8 mouse cellular contexts compared by ENCODE assay signal in the genomic region with DNA sequence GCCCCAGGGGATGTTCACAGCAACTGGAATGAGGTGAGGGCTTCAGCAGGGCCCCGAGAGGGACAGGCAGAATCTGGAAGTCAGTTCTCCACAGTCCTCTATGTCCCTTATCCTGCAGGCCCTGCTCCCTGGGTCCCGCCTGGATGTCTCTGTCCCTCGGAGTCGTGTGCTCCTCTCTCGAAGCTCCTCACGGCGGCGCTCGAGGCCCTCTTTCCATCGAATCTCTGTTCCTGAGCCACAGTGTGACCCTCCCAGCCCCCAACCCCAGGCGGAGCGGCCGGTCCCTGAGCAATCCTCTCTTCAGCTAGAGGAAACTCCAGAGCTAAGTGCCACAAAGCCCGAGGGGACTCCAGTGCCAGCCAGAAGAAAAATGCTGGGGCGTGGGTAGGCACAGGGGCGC. TPM values are rescaled to one million over a fixed set of nuclear protein-coding genes. Genes with fewer than 3 reads are reported as not detected.
DNase-seq lines count a peak whose midpoint lies in the region; ATAC-seq and TF ChIP-seq lines count a peak whose summit lies in the region.

No protein-coding gene starts in this region.

- peak; percentile 79 to 80 for DNase-seq in cerebellum, postnatal 10 days
- no peak for DNase-seq in cerebellum, adult 8-10 months
- peak; percentile 58 for DNase-seq in WW6 (ENCODE audit: low read depth, low spot score)
- peak; percentile 55 for DNase-seq in forebrain, postnatal 0 days
- DNase-seq in intestine, embryonic 14.5 days (ENCODE audit: low spot score), result peak; percentile 73
- peak; percentile 56 for DNase-seq in liver, embryonic 11.5 days (ENCODE audit: low spot score)

- H3K4me2 ChIP-seq in forebrain, postnatal 0 days (ENCODE audit: low read depth), result no peak overlapping the region
- peak overlapping the region; percentile 34 for H3K4me2 ChIP-seq in intestine, embryonic 14.5 days (ENCODE audit: low read length)
- peak overlapping the region; percentile 25 for H3K4me2 ChIP-seq in liver, embryonic 11.5 days
- peak overlapping the region; percentile 36 for H3K4me2 ChIP-seq in neural tube, embryonic 15.5 days

- peak; percentile 49; the same call in 1 of the 2 replicates for ATAC-seq in forebrain, postnatal 0 days
- ATAC-seq in intestine, embryonic 14.5 days (replicated peaks; ENCODE audit: low FRiP score, low TSS enrichment, low read depth), result no peak
- no peak for ATAC-seq in liver, embryonic 11.5 days (replicated peaks; ENCODE audit: low FRiP score)
- ATAC-seq in neural tube, embryonic 15.5 days (ENCODE audit: low FRiP score), result no peak
- no peak for ATAC-seq in granulocyte monocyte progenitor cell, adult 5-6 weeks (replicated peaks; ENCODE audit: poor library complexity, severe bottlenecking)

- H3K27me3 ChIP-seq in forebrain, postnatal 0 days (ENCODE audit: insufficient read depth, low read length), result 0 out of 2 replicates have a peak, but pooled peaks cover 3% of the 10 kb centered on the region
- no peaks in the 10 kb centered on the region for H3K27me3 ChIP-seq in intestine, embryonic 14.5 days (replicated peaks; ENCODE audit: control insufficient read depth, insufficient read depth, low read length)
- H3K27me3 ChIP-seq in liver, embryonic 11.5 days (replicated peaks; ENCODE audit: control insufficient read depth, insufficient read depth, low read length), result 0 out of 2 replicates have a peak, but pooled peaks cover 3% of the 10 kb centered on the region
- H3K27me3 ChIP-seq in neural tube, embryonic 15.5 days (replicated peaks), result peaks cover 15% of the 10 kb centered on the region; the same call in 1 of the 2 replicates

- no peak overlapping the region for H3K4me3 ChIP-seq in forebrain, postnatal 0 days (ENCODE audit: low read depth, low read length)
- H3K4me3 ChIP-seq in intestine, embryonic 14.5 days (ENCODE audit: low read depth, low read length), result no peak overlapping the region
- H3K4me3 ChIP-seq in liver, embryonic 11.5 days (ENCODE audit: low read depth, low read length), result no peak overlapping the region
- no peak overlapping the region for H3K4me3 ChIP-seq in neural tube, embryonic 15.5 days (replicated peaks)

- TF ChIP-seq CTCF in forebrain, postnatal 0 days (IDR thresholded peaks at IDR 0.05; ENCODE audit: low read depth), result peak; percentile 66

- no peak overlapping the region for H3K27ac ChIP-seq in forebrain, postnatal 0 days (ENCODE audit: low read depth, low read length)
- H3K27ac ChIP-seq in intestine, embryonic 14.5 days (ENCODE audit: low read depth), result no peak overlapping the region
- no peak overlapping the region for H3K27ac ChIP-seq in liver, embryonic 11.5 days (ENCODE audit: low read depth, low read length)
- H3K27ac ChIP-seq in neural tube, embryonic 15.5 days (replicated peaks), result no peak overlapping the region

- no peaks in the 10 kb centered on the region for H3K9me3 ChIP-seq in forebrain, postnatal 0 days (ENCODE audit: low read length)
- H3K9me3 ChIP-seq in intestine, embryonic 14.5 days (ENCODE audit: control insufficient read depth, low read length), result no peaks in the 10 kb centered on the region
- no peaks in the 10 kb centered on the region for H3K9me3 ChIP-seq in liver, embryonic 11.5 days (ENCODE audit: control insufficient read depth, low read length)
- H3K9me3 ChIP-seq in neural tube, embryonic 15.5 days (replicated peaks), result no peaks in the 10 kb centered on the region

- H3K9ac ChIP-seq in forebrain, postnatal 0 days, result no peak overlapping the region
- 0 out of 2 replicates have a peak overlapping the region, but pooled peaks have one; percentile 0 for H3K9ac ChIP-seq in intestine, embryonic 14.5 days (ENCODE audit: low read length)
- H3K9ac ChIP-seq in liver, embryonic 11.5 days (ENCODE audit: low read depth, low read length), result no peak overlapping the region
- 0 out of 2 replicates have a peak overlapping the region, but pooled peaks have one; percentile 17 for H3K9ac ChIP-seq in neural tube, embryonic 15.5 days (replicated peaks)

- 0 out of 2 replicates have a peak, but pooled peaks cover 4% of the 10 kb centered on the region for H3K4me1 ChIP-seq in forebrain, postnatal 0 days (ENCODE audit: insufficient read depth)
- H3K4me1 ChIP-seq in intestine, embryonic 14.5 days (replicated peaks; ENCODE audit: control insufficient read depth, insufficient read depth, low read length), result peaks cover 3% of the 10 kb centered on the region; the same call in 1 of the 2 replicates
- H3K4me1 ChIP-seq in liver, embryonic 11.5 days (replicated peaks; ENCODE audit: control insufficient read depth, insufficient read depth, low read length), result no peaks in the 10 kb centered on the region
- H3K4me1 ChIP-seq in neural tube, embryonic 15.5 days, result peaks cover 14% of the 10 kb centered on the region

- 5% methylated on average over 16 of the region's 16 CpGs for WGBS in forebrain, postnatal 0 days
- WGBS in intestine, embryonic 14.5 days, result 10% methylated on average over 13 of the region's 16 CpGs
- whole genome bisulfite sequencing in liver, embryonic 11.5 days, result 20% methylated on average over 16 of the region's 16 CpGs
- 4% methylated on average over 16 of the region's 16 CpGs for WGBS in neural tube, embryonic 15.5 days

- H3K36me3 ChIP-seq in forebrain, postnatal 0 days (ENCODE audit: insufficient read depth), result no peaks in the 10 kb centered on the region
- no peaks in the 10 kb centered on the region for H3K36me3 ChIP-seq in intestine, embryonic 14.5 days (ENCODE audit: control insufficient read depth, insufficient read depth, low read length)
- H3K36me3 ChIP-seq in liver, embryonic 11.5 days (ENCODE audit: control insufficient read depth, insufficient read depth, low read length), result no peaks in the 10 kb centered on the region
- no peaks in the 10 kb centered on the region for H3K36me3 ChIP-seq in neural tube, embryonic 15.5 days

RNA-seq across cellular contexts. Expression of gene Cln3, which starts 2.2 kb away (rescaled TPM):
- total RNA-seq in forebrain, postnatal 0 days (2014; rRNA removed), result 26.9 and 29.0 TPM in 2 replicates
- 22.1 and 23.8 TPM in 2 replicates for polyA plus RNA-seq in forebrain, postnatal 0 days (2015; fragmentation: Nextera tagmentation; extraction: Ambion mirVana)
- polyA plus RNA-seq in intestine, embryonic 14.5 days (2014; fragmentation: Nextera tagmentation; extraction: Ambion mirVana), result 24.3 and 30.3 TPM in 2 replicates
- polyA plus RNA-seq in liver, embryonic 11.5 days (2014; fragmentation: Nextera tagmentation; extraction: Ambion mirVana), result 19.7 and 25.2 TPM in 2 replicates
- polyA plus RNA-seq in neural tube, embryonic 15.5 days (2015; fragmentation: Nextera tagmentation; extraction: Ambion mirVana), result 32.6 and 32.7 TPM in 2 replicates
- total RNA-seq in granulocyte monocyte progenitor cell, adult 5-6 weeks (2014; fragmentation: Nextera tagmentation), result 37.7 and 61.7 TPM in 2 replicates
- total RNA-seq in granulocyte monocyte progenitor cell, adult 5-6 weeks (2017), result 9.6 and 16.3 TPM in 2 replicates

RNA-seq across cellular contexts. Expression of gene Apobr, which starts 3.0 kb away (rescaled TPM):
- total RNA-seq in forebrain, postnatal 0 days (2014; rRNA removed), result 0.08 and 0.33 TPM in 2 replicates
- polyA plus RNA-seq in forebrain, postnatal 0 days (2015; fragmentation: Nextera tagmentation; extraction: Ambion mirVana), result 0.16 and 0.39 TPM in 2 replicates
- polyA plus RNA-seq in intestine, embryonic 14.5 days (2014; fragmentation: Nextera tagmentation; extraction: Ambion mirVana), result 0.60 and 1.1 TPM in 2 replicates
- polyA plus RNA-seq in liver, embryonic 11.5 days (2014; fragmentation: Nextera tagmentation; extraction: Ambion mirVana), result 0.68 and 1.4 TPM in 2 replicates
- polyA plus RNA-seq in neural tube, embryonic 15.5 days (2015; fragmentation: Nextera tagmentation; extraction: Ambion mirVana), result 0.22 and 1.3 TPM in 2 replicates
- total RNA-seq in granulocyte monocyte progenitor cell, adult 5-6 weeks (2014; fragmentation: Nextera tagmentation), result 2.1 and 3.9 TPM in 2 replicates
- 4.2 and 6.2 TPM in 2 replicates for total RNA-seq in granulocyte monocyte progenitor cell, adult 5-6 weeks (2017)

RNA-seq across cellular contexts. Expression of gene Il27, which starts 7.0 kb away (rescaled TPM):
- not detected in 2 replicates for total RNA-seq in forebrain, postnatal 0 days (2014; rRNA removed)
- not detected in 2 replicates for polyA plus RNA-seq in forebrain, postnatal 0 days (2015; fragmentation: Nextera tagmentation; extraction: Ambion mirVana)
- polyA plus RNA-seq in intestine, embryonic 14.5 days (2014; fragmentation: Nextera tagmentation; extraction: Ambion mirVana), result not detected in 2 replicates
- polyA plus RNA-seq in liver, embryonic 11.5 days (2014; fragmentation: Nextera tagmentation; extraction: Ambion mirVana), result not detected in 2 replicates
- not detected in 2 replicates for polyA plus RNA-seq in neural tube, embryonic 15.5 days (2015; fragmentation: Nextera tagmentation; extraction: Ambion mirVana)
- total RNA-seq in granulocyte monocyte progenitor cell, adult 5-6 weeks (2014; fragmentation: Nextera tagmentation), result 1.3 TPM in 1 of 2 replicates, not detected in the other
- total RNA-seq in granulocyte monocyte progenitor cell, adult 5-6 weeks (2017), result 1.2 TPM in 1 of 2 replicates, not detected in the other

RNA-seq across cellular contexts. Expression of gene Eif3c, which starts 21.6 kb away (rescaled TPM):
- total RNA-seq in forebrain, postnatal 0 days (2014; rRNA removed), result 113 and 137 TPM in 2 replicates
- 200 and 205 TPM in 2 replicates for polyA plus RNA-seq in forebrain, postnatal 0 days (2015; fragmentation: Nextera tagmentation; extraction: Ambion mirVana)
- polyA plus RNA-seq in intestine, embryonic 14.5 days (2014; fragmentation: Nextera tagmentation; extraction: Ambion mirVana), result 184 and 188 TPM in 2 replicates
- 195 and 201 TPM in 2 replicates for polyA plus RNA-seq in liver, embryonic 11.5 days (2014; fragmentation: Nextera tagmentation; extraction: Ambion mirVana)
- 178 and 194 TPM in 2 replicates for polyA plus RNA-seq in neural tube, embryonic 15.5 days (2015; fragmentation: Nextera tagmentation; extraction: Ambion mirVana)
- 188 and 206 TPM in 2 replicates for total RNA-seq in granulocyte monocyte progenitor cell, adult 5-6 weeks (2014; fragmentation: Nextera tagmentation)
- total RNA-seq in granulocyte monocyte progenitor cell, adult 5-6 weeks (2017), result 229 and 239 TPM in 2 replicates

RNA-seq across cellular contexts. Expression of gene Nupr1, which starts 42.9 kb away (rescaled TPM):
- 4.8 and 7.3 TPM in 2 replicates for total RNA-seq in forebrain, postnatal 0 days (2014; rRNA removed)
- 15.5 and 18.0 TPM in 2 replicates for polyA plus RNA-seq in forebrain, postnatal 0 days (2015; fragmentation: Nextera tagmentation; extraction: Ambion mirVana)
- 6.6 and 27.3 TPM in 2 replicates for polyA plus RNA-seq in intestine, embryonic 14.5 days (2014; fragmentation: Nextera tagmentation; extraction: Ambion mirVana)
- polyA plus RNA-seq in liver, embryonic 11.5 days (2014; fragmentation: Nextera tagmentation; extraction: Ambion mirVana), result 4.3 and 7.1 TPM in 2 replicates
- 12.4 and 13.9 TPM in 2 replicates for polyA plus RNA-seq in neural tube, embryonic 15.5 days (2015; fragmentation: Nextera tagmentation; extraction: Ambion mirVana)
- 0.92 and 1.3 TPM in 2 replicates for total RNA-seq in granulocyte monocyte progenitor cell, adult 5-6 weeks (2014; fragmentation: Nextera tagmentation)
- 1.7 TPM in 1 of 2 replicates, not detected in the other for total RNA-seq in granulocyte monocyte progenitor cell, adult 5-6 weeks (2017)

Comparison
In these comparisons a context has a peak if more than half of its experiments do, and no peak if none do; other contexts are left out.
1. H3K9ac ChIP-seq: peak in intestine, embryonic 14.5 days (single experiment) and neural tube, embryonic 15.5 days (single experiment); none in forebrain, postnatal 0 days (single experiment) and liver, embryonic 11.5 days (single experiment).